Mouse (Mus musculus) heart, embryonic 16.5 days (tissue): ENCODE data around the gene C330007P06Rik. TPM values are rescaled to one million over a fixed set of nuclear protein-coding genes. Genes with fewer than 3 reads are reported as not detected.
"Not testable (repeated sequence)": the region's sequence is repeated elsewhere in the genome, so short reads cannot be mapped to it uniquely, and the experiment has no call there.

Experiments
- ATAC-seq: fragments of 200-750 bp; cut with Nextera tagmentation; replicated peaks from 2 replicates; pipeline ENCODE4 v1.8.0; 2017; ENCODE audit warnings: moderate number of reproducible peaks; ENCODE audit not compliant: insufficient read depth, low FRiP score; ENCODE audit errors: extremely low read depth
- H3K27ac ChIP-seq: fragments of 300-500 bp; sonication (generic); 2 replicates; pipeline ENCODE4 v1.5.1; 2014; ENCODE audit warnings: mild to moderate bottlenecking, low read length, control low read depth, moderate library complexity
- H3K27me3 ChIP-seq: fragments of 300-500 bp; sonication (generic); 2 replicates; pipeline ENCODE4 v1.6.1; 2014; ENCODE audit warnings: low read length, mixed read lengths; ENCODE audit not compliant: control insufficient read depth, insufficient read depth
- H3K36me3 ChIP-seq: fragments of 300-500 bp; sonication (generic); 2 replicates; pipeline ENCODE4 v1.6.1; 2014; ENCODE audit not compliant: control insufficient read depth, insufficient read depth
- H3K4me1 ChIP-seq: fragments of 300-500 bp; sonication (generic); 2 replicates; pipeline ENCODE4 v1.6.1; 2014; ENCODE audit warnings: low read length, mixed read lengths; ENCODE audit not compliant: control insufficient read depth, insufficient read depth
- H3K4me2 ChIP-seq: fragments of 300-500 bp; sonication (generic); 2 replicates; pipeline ENCODE4 v1.6.1; 2014; ENCODE audit warnings: low read depth, mild to moderate bottlenecking, control low read depth, low read length
- H3K4me3 ChIP-seq: fragments of 300-500 bp; sonication (generic); 2 replicates; pipeline ENCODE4 v1.5.1; 2014; ENCODE audit warnings: mild to moderate bottlenecking, control low read depth, low read length
- H3K9ac ChIP-seq: fragments of 300-500 bp; sonication (generic); 2 replicates; pipeline ENCODE4 v1.6.1; 2014; ENCODE audit warnings: low read length, control low read depth
- H3K9me3 ChIP-seq: fragments of 300-500 bp; sonication (generic); replicated peaks from 2 replicates; pipeline ENCODE4 v1.6.1; 2016; ENCODE audit warnings: low read length; ENCODE audit not compliant: control insufficient read depth
- WGBS: fragments of 180-500 bp; shearing (Covaris S2); extraction: QIAGEN DNeasy Blood & Tissue Kit; methylation state at CpG from one replicate; pipeline ENCODE4 v1.1.7; 2014; 5-methylcytosine and 5-hydroxymethylcytosine counted together
- polyA plus RNA-seq: library from polyadenylated mRNA; unstranded; fragments of >200 nt; fragmentation: Nextera tagmentation; extraction: Ambion mirVana; gene quantifications from 2 replicates; pipeline ENCODE4 v1.2.1, GENCODE M21; 2015

C330007P06Rik gene
- 19.4 and 20.4 TPM in 2 replicates for polyA plus RNA-seq

DNA sequence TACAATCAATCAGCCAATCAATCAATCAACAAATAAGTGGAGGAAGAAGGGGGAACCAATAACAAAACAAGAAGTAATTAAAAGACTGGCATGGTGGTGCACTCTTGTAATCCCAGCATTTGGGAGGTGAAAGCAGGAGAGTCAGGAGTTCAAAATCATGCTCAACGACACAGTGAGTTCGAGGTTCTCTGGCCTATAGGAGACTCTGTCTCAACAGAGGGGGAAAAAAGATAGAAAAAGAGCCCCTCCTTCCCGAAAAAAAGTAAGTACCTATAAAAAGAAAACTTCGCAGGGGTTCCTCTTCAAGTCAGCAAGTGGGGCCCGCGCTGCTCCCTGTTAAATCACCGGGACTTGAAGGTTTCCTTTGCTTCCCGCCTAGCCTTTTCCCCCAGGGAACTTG lies at the start of gene C330007P06Rik, which contains the start of gene Ube2a:
Gene C330007P06Rik, minus strand, starts transcription at position 347 of the 400 bp plus-strand sequence.
Gene Ube2a, plus strand, starts transcription at position 136 of the 400 bp plus-strand sequence.
- peak; percentile 32; the same call in 1 of the 2 replicates for ATAC-seq

GRCm38 (mm10) chrX:36921346-36921745 lies 47.4 kb upstream of the C330007P06Rik start:
- peaks cover 3% of the 10 kb centered on the region; the same call in 1 of the 2 replicates for H3K36me3 ChIP-seq
- no peaks in the 10 kb centered on the region for H3K4me1 ChIP-seq
- H3K4me2 ChIP-seq, result no peak overlapping the region
- H3K9ac ChIP-seq, result no peak overlapping the region
- no peak overlapping the region for H3K4me3 ChIP-seq
- H3K27me3 ChIP-seq, result no peaks in the 10 kb centered on the region
- ATAC-seq, result no peak
- 78% methylated on average over 4 of the region's 4 CpGs for WGBS
- no peaks in the 10 kb centered on the region for H3K9me3 ChIP-seq
- no peak overlapping the region for H3K27ac ChIP-seq

More for the DNA sequence above, at the start of gene C330007P06Rik, which contains the start of gene Ube2a:
- 10% methylated on average over 8 of the region's 8 CpGs for WGBS
- H3K36me3 ChIP-seq, result no peaks in the 10 kb centered on the region
- peak within 1 kb of the TSS; percentile 78 for H3K9ac ChIP-seq
- H3K4me2 ChIP-seq, result peak within 1 kb of the TSS; percentile 70
- no peaks in the 10 kb centered on the region for H3K9me3 ChIP-seq
- peak within 1 kb of the TSS; percentile 77 for H3K4me3 ChIP-seq
- no peaks in the 10 kb centered on the region for H3K27me3 ChIP-seq
- H3K4me1 ChIP-seq, result peaks cover 2% of the 10 kb centered on the region; the same call in 1 of the 2 replicates
- peak within 1 kb of the TSS; percentile 79 for H3K27ac ChIP-seq

DNA sequence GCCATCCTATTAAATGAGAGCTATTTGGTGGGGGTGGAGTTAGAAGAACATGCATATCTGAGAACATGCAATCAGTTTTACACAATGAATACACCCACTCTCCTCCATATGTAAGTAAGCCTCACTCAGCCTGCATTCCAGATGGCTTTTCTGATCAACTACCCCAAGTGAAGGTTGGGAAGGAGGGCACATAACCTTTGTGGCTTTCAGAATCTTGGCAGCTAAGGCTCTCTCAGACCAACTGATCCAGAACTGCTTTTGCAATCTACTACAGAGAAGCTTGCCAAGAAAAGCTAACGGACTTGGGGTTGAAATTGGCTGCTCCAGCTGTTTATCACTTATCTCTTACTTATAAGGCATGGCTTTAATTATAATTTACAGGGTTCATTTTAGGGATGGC lies 43.8 kb upstream of the C330007P06Rik start:
- Histone ChIP-seq H3K27me3 (no peaks in the 10 kb centered on the region), H3K4me2 (no peak overlapping the region), H3K4me3 (no peak overlapping the region), H3K36me3 (no peaks in the 10 kb centered on the region; the same call in none of the 2 replicates), H3K4me1 (no peaks in the 10 kb centered on the region), H3K9ac (no peak overlapping the region), H3K27ac (no peak overlapping the region), H3K9me3 (no peaks in the 10 kb centered on the region)
- no peak for ATAC-seq
- 46% methylated on average over 1 of the region's 1 CpGs for WGBS

DNA sequence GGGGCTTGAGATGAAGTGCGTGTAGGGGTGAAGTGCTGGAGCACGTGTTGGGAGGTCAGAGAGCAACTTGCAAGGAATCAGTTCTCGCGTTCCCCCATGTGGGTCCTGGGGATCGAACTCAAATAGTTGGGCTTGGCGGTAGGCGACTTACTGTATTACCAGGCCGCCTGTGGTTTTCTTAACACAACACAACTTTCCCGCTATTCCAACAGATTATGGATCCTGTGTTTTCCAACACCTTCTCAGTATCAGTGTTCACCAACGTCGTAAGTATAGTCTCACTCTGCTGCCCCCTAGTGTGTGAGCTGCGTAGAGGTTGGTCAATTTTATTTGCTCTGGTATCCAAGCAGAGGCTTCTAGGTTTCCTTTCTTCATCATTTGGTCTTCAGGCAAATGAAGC lies 37.4 kb upstream of the C330007P06Rik start:
- ATAC-seq, result no peak
- no peaks in the 10 kb centered on the region for H3K4me1 ChIP-seq
- H3K36me3 ChIP-seq, result no peaks in the 10 kb centered on the region; the same call in 1 of the 2 replicates
- H3K9ac ChIP-seq, result no peak overlapping the region
- no peak overlapping the region for H3K27ac ChIP-seq
- no peaks in the 10 kb centered on the region for H3K27me3 ChIP-seq
- 39% methylated on average over 12 of the region's 12 CpGs for WGBS
- H3K4me2 ChIP-seq, result no peak overlapping the region
- H3K4me3 ChIP-seq, result no peak overlapping the region
- H3K9me3 ChIP-seq, result no peaks in the 10 kb centered on the region

- no peak for ATAC-seq
- H3K36me3 ChIP-seq, result no peaks in the 10 kb centered on the region
- H3K27ac ChIP-seq, result no peak overlapping the region
- H3K27me3 ChIP-seq, result no peaks in the 10 kb centered on the region
- no peaks in the 10 kb centered on the region for H3K9me3 ChIP-seq
- no peak overlapping the region for H3K9ac ChIP-seq
- H3K4me2 ChIP-seq, result no peak overlapping the region
- H3K4me1 ChIP-seq, result no peaks in the 10 kb centered on the region
- no peak overlapping the region for H3K4me3 ChIP-seq
- WGBS, result 22% methylated on average over 5 of the region's 5 CpGs
Measured at GRCm38 (mm10) chrX:36906539-36906938, 32.6 kb upstream of the C330007P06Rik start.

DNA sequence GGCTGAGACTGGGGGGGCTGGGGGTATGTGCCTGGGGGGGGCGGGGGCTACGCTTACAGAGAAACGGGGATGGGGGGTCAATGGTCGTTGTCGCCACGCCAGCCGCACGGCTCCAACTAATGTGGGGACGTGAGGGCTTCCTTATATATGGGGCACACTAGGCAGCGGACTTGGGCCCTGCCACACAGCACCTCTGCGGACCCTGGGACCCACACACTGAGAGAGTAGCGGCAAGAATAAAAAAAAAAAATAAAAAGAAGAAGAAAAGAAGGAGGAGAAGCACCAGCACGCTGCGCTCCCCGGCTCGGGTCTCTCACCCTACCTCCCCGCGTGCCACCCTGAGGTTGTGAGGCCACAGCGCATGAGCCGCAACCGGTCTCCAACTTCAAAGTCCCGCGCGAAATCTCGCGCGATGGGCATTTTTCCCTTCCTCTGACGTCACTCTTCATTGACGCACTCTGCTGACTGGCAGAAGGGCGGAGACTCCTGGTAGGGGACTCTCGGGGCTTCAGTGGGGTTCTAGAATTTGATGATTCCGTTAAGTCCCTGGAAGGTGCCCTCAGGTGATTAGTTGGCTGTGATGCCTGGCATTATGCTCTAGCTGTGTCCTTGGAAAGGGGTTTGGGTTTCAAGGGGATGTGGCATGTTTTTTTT lies 29.3 kb upstream of the C330007P06Rik start:
- peak overlapping the region; percentile 79 for H3K4me2 ChIP-seq
- no peaks in the 10 kb centered on the region for H3K36me3 ChIP-seq
- no peaks in the 10 kb centered on the region for H3K4me1 ChIP-seq
- no peaks in the 10 kb centered on the region for H3K27me3 ChIP-seq
- peak overlapping the region; percentile 55 for H3K4me3 ChIP-seq
- peak overlapping the region; percentile 66 for H3K27ac ChIP-seq
- no peaks in the 10 kb centered on the region for H3K9me3 ChIP-seq
- 11% methylated on average over 26 of the region's 32 CpGs for WGBS
- peak; percentile 92 for ATAC-seq
- H3K9ac ChIP-seq, result peak overlapping the region; percentile 75

- peak within 1 kb of the TSS; percentile 66 for H3K27ac ChIP-seq
- WGBS, result 18% methylated on average over 33 of the region's 47 CpGs
Measured at GRCm38 (mm10) chrX:36902321-36903114, 28.6 kb upstream of the C330007P06Rik start, which contains the start of gene Nkrf. Gene Nkrf (minus strand): TSS chrX:36902899.

DNA sequence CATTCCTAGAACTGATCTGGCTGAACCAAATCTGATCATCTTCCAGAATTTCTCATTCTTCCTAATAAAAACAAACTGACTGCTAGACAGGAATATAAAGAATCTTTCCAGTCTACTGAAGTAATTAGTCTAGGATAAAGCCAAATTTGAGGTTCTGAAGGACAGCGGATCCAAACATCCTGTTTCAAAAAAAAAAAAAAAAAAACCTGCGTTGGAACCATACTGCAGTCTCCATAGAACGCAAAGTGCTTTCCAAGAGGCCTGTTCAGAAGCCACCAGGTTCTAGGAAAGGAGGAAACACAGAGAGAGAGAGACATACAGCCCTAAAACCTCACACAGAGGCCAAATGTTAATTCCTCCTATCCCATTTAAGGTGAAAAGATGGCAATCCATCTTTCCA lies 27.7 kb upstream of the C330007P06Rik start:
- Histone ChIP-seq H3K9ac (no peak overlapping the region), H3K4me2 (peak overlapping the region; percentile 79), H3K27me3 (no peaks in the 10 kb centered on the region), H3K4me3 (peak overlapping the region; percentile 55), H3K4me1 (no peaks in the 10 kb centered on the region), H3K27ac (no peak overlapping the region), H3K36me3 (no peaks in the 10 kb centered on the region), H3K9me3 (no peaks in the 10 kb centered on the region)
- 44% methylated on average over 3 of the region's 3 CpGs for WGBS
- ATAC-seq, result no peak

More at GRCm38 (mm10) chrX:36902321-36903114, 28.6 kb upstream of the C330007P06Rik start, which contains the start of gene Nkrf:
- Histone ChIP-seq H3K36me3 (no peaks in the 10 kb centered on the region), H3K9ac (peak within 1 kb of the TSS; percentile 75), H3K4me2 (peak within 1 kb of the TSS; percentile 79), H3K4me3 (peak within 1 kb of the TSS; percentile 55), H3K4me1 (no peaks in the 10 kb centered on the region), H3K27me3 (no peaks in the 10 kb centered on the region), H3K9me3 (no peaks in the 10 kb centered on the region)
- ATAC-seq, result peak; percentile 71

DNA sequence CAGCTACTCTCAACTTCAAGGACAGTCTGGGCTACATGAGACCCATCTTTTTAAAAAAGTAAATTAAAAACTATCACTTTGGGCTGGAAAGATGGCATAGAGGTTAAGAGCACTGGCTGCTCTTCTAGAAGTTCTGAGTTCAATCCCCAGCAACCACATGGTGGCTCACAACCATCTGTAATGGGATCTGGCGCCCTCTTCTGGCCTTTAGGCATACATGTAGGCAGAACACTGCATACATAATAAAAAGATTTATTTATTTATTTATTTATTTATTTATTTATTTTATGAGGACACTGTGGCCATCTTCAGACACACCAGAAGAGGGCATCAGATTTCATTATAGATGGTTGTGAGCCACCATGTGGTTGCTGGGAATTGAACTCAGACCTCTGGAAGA lies 25.0 kb upstream of the C330007P06Rik start:
- not testable (repeated sequence) for H3K9me3 ChIP-seq, H3K9ac ChIP-seq, H3K4me2 ChIP-seq, H3K4me3 ChIP-seq, H3K27me3 ChIP-seq, H3K27ac ChIP-seq, H3K36me3 ChIP-seq, ATAC-seq, H3K4me1 ChIP-seq
- 30% methylated on average over 1 of the region's 1 CpGs for WGBS
